Mouse (Mus musculus) Muller cell, postnatal 12 days (primary cell): ENCODE measurements at regions not wholly inside any gene's neighbourhood (a gene's known extent, or its start where the extent isn't known, plus 50 kb on each side); places are given as distances from the start of the nearest gene placed in this dataset.

Experiments used
- DNase-seq: peaks from one replicate; pipeline ENCODE4 v3.0.0-alpha.2; 2015; ENCODE audit errors: inconsistent ontology term

DNA sequence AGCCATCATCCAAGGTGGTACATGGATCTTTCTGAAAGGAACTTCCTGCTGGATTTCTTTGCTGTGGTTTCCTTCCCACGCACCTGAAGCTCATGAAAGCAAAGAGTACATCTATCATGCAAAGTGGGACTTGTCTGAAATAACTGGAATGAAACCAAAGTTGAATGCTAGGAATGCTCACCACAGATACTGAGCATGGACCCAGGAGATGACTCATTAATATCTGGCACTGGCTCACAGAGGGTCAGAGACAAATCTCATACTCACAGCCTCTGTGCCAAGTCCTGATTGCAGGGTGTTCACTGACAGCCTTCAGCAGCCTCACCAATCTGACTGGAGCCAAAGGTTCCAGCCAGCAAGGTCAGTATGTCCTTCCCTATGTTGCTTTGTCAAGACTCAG lies 245.3 kb upstream of the Nrp1 start:
- peak; percentile 88 for DNase-seq

DNA sequence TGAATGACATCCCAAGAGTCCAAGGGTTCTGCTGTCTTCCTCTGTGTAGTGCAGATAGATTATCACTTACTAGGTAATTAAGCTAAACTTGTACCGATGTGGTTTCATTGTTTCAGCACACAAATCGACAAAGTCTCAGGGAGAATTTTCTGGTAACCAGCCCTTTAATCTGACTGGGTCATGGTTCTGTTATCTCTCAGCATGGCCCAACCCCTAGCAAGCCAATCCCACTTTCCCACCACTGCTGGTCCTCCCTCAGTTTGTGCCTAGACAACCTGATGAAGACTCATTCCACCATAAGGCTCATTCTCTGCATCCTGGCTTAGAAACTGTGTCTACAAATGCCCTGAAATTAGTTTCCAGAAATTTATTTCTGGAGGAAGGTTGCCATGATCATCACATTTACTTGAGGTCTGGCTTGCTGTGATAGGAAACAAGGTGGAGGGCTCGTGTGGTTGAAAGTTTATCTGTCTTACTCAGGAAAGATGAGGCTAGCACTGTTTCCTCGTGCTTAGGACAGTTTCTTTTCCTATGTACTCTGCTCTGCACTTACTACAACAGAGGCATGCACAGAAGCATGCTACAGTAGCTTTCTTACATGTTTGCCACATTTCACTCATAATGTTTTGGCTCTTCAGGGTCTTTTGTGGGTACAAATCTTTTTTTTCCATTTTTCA lies 217.0 kb upstream of the Nrp1 start:
- DNase-seq = no peak

DNA sequence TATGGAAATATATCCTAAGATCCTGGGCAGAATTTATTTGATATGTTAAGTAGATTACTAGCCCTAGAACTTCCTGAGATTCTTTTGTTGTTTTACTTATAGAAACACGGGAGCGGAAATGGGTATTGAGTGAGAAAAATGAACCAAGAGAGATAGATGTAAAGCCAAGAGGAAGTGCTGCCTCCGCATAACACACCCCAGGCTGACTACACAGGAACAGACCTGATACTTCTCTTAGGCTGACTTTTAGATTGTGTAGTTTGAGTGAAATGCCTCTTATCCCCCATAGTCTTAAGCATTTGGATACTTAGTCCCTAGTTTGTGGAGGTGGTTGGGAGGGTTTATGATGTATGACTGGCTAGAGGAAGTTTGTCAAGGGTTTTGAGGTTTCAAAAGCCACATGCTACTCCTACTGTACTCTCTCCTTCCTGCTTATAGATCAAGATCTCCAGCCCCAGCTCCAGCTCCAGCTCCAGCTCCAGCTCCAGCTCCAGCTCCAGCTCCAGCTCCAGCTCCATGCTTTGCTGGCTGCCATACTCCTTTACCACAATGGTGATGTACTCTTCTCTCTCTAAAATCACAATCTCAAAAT lies 210.0 kb upstream of the Nrp1 start:
- DNase-seq = no peak

DNA sequence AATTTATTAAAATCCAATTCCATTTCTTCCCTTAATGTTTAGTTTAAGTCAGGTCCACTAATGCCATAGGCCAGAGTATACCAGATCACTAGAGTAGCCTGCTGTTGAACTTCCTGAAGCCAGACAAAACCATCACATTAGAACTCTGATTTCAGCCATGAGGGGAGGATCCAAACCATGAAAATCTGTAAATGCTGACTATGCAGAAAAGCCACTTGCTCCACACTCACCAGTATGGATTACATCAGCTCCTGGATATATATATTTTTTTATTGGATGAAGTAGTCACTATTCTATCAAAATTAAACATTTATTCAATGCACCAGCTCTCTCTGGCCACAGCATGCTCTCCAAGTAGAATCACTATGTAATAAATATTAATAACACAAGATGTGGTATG lies 202.8 kb upstream of the Nrp1 start:
- no peak for DNase-seq

DNA sequence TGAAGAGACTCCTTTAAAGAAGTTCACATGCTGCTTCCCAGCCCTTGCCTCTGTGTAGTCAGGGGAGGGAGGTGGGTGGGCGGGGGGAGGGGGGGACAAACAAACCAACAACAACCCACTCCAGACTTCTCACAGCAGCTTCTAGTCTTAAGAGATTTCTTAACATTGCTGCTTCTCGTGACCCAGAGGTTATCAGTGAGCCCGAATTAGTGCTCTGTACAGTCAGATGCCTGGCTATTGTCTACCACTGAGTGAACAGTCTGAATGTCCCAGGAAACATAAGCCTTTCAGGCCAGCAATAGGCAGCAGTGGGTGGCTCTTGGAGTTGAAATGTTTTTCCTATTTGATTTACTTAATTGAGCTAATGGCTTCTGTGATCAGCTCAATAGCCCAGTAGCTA lies 202.2 kb upstream of the Nrp1 start:
- no peak for DNase-seq

DNA sequence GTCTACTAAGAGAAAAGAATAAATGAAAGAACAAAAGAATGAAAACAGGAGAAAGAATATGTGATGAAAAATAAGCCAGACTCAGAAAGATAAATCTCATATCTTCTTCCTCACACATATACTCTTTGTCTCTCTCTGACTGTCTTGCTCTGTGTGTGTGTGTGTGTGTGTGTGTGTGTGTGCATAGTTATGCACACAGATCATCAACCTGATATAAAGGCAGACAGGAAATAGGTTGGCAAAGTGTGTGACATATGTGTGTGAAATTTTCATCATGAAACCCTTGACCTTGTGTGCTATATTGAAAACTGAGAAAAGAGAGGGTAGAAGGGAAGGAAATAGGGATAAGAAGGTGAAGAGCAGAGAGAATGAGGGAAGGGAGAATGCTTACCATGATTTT lies 195.5 kb upstream of the Nrp1 start:
- DNase-seq = no peak

DNA sequence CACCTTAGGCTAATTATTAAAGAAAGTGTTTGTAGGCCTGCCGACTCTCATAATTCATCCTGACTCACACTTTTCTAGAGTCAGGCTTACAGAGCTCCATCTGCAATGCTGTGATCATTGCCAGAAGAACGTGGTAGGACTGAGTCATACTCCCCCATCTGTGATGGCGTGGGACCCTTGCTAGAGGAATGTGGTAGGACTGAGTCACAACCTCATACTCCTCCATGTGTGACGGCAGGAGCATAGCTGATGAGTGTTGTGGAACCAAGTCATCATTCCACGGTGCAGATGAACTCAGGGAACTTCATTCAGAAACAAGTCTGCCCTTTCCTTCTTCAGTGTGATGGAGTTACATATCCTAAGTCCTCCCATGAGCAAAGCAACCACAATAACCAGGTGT lies 193.4 kb upstream of the Nrp1 start:
- peak; percentile 87 for DNase-seq

DNA sequence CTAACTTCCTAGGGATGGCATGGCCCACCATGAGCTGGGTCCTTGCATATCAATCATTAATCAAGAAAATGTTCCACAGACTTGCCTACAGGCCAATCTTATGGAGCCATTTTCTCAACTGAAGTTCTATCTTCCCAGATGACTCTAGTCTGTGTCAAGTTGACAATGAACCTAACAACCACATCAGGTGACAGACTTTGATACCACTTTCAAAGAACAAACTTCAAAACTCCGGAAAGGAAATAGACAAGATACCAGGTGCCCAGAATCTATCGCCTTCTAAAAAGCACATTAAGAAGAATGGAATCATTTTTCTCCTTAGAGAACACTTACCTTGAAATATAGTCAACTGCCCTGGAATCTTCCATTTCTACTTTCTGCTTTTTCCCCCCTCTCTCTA lies 192.8 kb upstream of the Nrp1 start:
- DNase-seq = no peak

DNA sequence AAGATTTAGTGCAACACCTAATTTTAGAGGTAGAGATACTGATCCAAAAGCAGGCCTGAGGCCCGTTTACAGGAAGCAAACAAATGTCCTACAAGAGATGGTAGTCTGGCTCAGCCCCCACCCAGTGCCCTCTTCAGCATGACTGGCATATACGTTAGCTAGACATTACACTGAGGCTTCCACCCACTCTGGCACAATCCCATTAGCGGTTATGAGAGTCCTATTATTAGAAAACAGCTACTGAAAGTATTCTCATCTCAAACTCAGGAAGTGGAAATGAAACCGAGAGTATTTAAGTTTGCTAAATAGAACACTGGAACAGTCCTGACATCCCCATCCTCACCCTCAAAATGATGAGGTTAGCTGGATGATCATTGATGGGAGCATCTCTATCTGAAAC lies 192.3 kb upstream of the Nrp1 start:
- no peak for DNase-seq

DNA sequence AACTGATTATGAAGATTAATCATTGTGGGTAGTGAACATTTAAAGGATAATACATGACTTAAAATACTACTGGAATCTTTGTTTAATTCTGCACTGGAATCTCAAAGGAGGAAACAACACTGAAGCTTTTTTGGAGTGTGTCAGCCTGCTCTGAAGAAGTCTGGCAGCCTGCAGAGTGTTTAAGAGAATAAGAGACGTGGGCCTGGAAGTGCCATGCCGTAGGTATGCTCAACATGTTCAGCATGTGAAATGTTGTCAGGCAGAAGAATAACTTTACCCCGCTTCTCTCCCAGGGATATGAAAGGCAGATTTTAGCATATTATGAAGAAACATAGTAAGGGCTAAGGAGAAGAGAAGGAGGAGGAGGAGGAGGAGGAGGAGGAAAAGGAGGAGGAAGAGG lies 189.6 kb upstream of the Nrp1 start:
- DNase-seq = no peak

DNA sequence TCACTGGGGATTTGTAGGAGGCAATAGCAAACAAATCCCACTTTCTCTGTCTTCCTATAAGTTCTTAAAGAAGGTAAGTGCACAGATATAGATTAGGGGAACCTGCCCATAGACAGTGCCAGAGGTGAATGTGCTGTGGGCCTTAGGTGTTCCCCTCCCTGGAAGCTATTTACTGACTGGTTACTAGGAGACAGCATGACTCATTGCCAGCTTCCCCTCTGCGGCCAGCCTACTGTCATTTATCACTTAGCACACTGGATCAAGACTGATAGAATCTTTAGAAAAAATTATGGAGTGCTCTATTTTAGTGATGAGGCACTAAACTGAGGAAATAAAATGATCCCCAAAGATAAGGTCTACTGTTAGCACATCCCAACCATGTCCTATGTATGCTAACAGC lies 187.3 kb upstream of the Nrp1 start:
- DNase-seq = no peak

DNA sequence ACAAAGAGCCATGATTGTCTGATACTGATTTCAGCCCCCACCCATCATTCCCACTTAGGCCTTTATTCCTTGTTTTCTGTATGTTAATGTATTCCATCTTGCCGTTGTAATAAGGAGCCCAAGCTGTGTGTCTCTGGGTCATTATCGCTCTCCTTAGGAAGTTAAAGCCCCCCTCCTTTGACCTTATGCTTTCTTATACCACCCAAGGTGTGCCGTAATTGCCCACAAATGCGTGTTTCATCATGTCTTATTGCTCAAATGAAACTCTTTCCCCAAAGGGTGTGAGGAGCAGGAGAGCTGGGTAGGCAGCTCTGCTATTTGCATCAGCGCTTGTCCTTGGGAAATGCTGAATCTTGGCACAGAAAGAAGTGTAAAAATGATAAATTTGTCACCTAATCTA lies 178.2 kb upstream of the Nrp1 start:
- no peak for DNase-seq

DNA sequence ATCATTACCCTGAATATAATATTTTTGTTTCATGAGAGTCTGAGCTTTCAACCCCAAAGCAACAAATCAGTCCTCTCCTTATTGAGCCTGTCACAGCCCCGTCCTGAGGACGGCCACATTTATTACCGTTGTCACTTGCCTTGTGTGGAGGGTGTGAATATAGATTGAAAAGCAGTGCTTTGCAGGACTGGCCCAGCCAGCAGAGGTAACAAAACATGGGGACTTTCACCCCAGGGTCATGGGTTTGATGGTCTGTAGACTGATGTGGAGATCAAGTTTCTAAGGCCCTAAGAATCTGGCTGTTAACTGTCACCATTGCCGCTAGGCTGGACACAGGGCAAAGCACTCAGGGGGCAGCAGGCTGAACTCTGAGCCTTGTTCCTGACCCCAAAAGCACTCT lies 175.3 kb upstream of the Nrp1 start:
- DNase-seq = no peak

DNA sequence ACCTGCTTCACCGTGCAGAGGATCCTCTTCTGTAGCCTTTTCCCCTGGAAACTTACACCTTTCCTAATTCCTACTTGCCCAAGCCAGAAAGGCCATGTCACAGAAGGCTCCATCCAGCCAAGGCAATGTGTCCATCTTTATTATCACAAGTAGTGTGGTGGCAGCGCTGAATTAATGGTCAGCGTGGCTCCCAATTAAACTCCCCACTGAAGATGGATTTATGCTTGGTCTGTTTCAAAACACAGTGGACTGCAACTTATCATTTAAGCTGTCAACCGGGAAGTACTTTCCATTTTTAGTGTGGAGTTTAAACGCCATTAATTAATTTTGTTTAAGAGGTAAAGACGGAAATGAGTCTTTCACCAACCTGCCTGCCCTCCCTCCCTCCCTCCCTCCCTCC lies 170.1 kb upstream of the Nrp1 start:
- no peak for DNase-seq

DNA sequence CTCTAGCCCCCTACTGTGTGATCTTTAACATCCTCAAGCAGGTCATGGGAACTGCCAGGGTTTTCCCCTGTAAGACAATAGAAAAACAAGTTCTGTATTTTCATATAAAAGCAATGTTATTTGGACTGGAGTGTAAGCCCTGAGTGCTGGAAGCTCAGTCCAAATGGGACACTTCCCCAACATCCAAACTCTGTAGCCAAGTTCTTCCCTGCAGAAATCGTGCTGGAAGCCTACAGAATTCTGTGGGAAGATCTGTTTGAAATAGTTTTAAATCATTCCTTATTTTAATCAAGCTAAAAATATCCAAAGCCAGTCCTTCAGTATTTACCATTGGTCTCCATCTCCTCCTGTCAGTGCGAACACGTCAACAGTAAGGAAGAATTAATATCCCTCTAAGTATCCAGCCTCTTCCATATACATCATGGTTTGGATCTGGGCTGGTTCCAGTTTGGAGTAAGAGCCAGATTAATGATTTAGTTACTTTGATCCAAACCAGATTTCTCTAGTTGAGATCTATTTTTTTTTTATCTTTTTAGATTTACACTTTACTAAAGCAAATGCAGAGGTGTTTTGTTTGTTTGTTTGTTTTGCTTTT lies 165.0 kb upstream of the Nrp1 start:
- no peak for DNase-seq

DNA sequence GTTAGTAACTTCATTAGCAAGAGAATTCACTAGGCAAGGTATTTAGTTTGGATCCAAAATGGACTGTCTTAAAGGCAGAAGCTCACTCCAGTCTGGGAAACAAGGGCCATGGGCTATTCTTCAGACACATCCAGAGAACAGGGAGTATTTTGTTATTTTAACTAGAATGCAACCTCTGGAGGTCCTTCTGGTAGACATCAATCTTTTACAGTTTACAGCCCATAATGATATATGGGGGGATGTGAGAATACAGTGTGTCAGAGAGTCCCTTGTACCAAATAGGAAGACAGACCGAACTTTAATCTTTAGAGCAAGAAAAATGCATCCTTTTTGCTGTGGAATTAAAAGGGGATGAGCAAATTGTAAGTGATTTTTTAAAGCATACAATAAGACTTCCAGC lies 157.6 kb upstream of the Nrp1 start:
- no peak for DNase-seq

DNA sequence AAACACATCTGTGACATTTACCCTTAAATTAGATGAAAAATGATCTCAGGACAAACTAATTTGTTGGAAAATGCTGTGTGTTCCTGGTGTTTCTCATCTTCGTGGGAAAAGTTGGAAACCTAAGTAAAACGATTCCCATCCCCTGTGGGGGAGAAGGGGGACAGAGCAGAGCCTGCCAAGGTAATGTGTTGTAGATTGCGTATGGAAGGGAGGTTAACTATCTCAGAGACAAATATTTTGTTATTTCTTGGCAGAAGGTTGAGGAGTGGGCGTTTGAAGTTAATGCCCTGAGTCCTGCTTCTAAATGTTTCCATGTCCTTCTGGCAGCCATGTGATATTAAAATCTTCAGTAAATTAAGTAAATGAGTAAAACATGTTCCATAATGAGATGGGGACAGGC lies 156.8 kb upstream of the Nrp1 start:
- DNase-seq = no peak

DNA sequence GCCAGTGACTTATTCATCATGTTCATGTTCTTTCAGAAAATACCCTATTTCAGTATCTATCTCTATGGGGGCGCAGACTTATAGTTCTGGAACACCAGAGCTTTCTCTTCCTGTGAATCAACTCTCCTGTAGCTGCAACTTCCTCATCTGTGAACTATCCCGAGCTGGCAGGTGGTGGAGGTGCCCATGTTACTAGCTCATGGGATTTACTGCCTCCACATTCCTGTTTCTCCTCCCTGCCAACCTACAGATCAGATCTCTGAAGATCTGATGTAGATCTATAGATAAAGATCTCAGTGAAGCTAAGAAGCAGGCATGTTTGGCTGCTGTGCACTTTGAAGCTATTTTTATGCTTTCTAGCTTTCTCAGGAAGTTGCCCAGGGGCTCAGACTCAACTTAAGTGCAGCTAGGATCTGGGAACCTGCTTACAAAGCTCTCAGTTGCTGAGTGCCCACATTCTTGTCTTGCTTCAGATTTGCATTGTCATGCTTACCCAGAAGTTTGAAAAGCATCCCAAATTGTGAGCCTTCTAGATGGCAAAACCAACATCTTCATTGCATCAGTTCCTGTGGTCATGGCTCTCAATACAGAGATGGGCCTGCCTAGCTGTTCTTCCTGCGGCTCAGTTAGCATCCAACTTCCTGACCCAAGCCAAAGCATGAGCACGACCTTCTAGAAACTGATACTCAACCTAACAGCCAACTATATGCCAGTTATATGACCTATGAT lies 156.1 kb upstream of the Nrp1 start:
- no peak for DNase-seq

DNA sequence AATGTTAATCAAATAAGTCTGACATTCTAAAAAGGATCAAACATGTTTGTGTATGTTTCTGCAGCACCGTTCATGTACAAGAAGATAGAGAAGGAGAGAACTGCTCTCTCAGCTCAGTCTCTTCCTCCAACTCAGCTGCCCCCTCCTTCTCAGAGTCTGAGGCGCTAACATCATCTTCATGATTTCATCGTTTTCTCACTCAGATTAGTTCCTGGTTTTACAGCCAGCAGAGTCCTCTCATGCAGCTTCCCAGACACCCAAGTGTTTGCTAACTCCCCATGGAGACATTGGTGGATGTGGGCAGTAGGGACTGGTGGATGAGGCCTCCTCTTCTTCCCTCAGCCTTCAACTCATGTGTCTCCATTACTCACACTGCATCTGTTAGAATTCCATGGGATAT lies 153.6 kb upstream of the Nrp1 start:
- no peak for DNase-seq

DNA sequence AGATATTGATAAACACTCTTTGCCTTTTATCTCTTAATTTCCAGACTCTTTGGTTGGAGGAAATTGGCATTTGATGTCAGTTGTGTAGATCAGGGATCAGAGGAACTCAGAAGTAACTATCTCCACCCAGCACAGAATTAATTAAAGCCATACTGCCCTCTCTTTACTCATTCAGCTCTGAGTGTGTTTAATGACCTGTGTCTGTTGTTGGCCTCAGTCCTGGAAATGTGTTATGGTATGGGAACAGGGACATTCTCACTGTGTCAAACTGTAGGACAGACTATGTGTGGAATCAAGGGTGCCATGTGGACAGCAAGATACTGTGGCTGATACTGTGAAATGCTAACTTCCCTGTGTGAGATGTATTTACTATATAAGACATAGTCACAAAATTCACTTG lies 151.3 kb upstream of the Nrp1 start:
- no peak for DNase-seq

DNA sequence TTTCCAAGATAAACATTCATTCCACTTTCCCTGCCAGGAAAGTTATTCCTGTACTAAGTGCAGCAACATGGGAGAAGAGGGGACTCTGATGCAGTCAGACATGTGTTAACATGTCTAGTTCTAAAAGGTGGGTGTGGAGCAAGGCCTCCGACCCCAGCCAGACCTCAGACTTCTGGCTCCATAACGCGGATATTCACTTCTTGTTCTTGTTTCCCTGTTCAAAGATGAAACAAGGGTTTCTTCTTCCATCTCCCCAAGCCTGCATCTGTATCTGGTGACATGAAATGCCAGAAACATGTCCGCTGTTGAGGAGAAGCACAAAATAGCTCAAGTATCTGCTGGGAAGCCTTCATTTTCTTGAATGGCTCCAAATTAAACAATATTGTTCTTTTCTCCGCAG lies 147.6 kb upstream of the Nrp1 start:
- DNase-seq = no peak

DNA sequence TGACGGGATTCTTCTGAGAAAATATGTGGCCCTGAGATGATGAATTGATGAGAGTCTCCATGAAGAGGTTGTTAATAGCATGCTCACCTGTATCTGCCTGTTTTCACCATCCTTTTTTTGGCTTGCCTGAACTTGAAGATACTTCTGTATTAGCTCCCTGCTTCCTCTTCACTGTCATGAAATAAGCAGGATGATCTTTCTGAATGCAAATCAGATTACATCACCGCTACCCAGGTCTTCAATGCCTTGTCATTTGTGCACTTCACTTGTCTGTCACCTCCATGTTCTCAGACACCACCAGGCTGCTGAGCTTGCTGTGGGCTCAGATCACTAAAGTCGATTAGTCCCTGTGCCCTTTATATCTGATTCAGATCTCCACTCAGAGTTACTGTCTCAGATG lies 146.2 kb upstream of the Nrp1 start:
- DNase-seq = no peak

DNA sequence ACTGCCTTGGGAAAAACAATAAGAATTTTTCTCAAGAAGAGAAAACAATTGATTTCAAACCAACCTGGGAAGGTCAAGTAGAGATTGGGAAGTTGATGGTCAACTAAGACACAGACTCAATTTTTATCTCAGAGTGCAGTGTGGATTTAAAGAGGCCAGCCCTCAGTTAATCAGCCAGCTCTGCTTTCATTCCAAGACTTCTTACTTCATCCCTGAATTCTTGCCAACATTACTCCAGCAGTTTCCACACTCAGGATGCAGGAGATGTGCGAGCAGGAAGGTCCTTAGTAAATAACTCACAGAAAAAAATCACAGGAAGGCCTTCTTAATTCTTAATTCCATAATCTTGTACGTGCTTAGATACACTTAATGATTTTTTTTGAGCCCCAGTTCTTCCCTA lies 144.1 kb upstream of the Nrp1 start:
- DNase-seq = no peak
